Mouse (Mus musculus) heart, adult 11 months (tissue): ENCODE measurements around the gene Chit1.

Source experiments
- DNase-seq: peaks from one replicate; pipeline ENCODE4 v3.0.0; 2022

The Chit1 gene

GRCm38 (mm10) chr1:134191192-134191591 is 80.2 kb downstream of the Chit1 start:
- DNase-seq: no peak

- no peak for DNase-seq
Observed at GRCm38 (mm10) chr1:134192024-134192423, 81.0 kb downstream of the Chit1 start.

DNA sequence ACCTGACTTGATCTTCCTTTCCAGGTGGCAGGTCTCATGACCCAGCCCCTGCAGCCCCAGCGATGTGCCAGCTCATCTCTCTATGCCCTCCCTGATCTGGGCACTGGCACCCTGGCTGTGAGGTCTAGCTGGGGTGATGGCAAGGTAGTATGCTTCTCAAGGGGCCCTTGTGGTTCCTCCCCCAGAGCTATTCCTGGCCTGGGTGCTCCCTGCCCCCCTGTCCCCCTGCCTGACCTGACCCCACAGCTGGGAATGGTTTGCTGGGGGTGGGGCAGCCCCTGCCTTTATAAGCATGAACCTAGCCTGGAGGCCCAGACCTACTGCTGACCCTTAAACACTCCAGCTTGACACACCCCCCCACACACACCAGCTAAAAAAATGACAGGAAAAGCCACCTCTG is 82.1 kb downstream of the Chit1 start, which contains the start of gene Mybph:
Gene Mybph (plus strand): TSS at position 323 of the 400 bp plus-strand sequence.
- no peak for DNase-seq

DNA sequence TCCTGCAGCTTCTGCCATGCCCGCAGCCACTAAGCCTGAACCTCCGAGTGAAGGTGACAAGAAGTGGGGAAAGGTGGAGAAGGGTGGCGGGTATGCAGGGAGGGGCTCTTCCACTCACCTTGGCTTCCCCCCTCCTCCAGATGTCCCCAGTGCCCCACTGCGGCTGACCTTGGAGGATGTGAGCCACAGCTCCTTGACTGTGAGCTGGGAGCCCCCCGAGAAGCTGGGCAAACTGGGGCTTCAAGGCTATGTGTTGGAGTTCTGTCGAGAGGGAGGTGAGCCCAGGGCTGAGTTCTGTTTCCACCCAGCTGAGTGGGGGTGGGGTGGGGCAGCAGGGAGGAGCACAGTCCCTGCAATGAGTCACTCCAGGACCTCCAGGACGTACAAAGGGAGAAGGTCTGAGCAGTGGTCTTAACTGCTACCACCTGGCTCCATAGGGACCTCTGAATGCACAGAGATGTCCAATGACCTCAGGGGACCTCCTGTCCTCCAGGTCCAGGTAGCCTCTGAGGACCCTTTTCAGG is 82.7 kb downstream of the Chit1 start:
- peak; percentile 90 for DNase-seq

DNA sequence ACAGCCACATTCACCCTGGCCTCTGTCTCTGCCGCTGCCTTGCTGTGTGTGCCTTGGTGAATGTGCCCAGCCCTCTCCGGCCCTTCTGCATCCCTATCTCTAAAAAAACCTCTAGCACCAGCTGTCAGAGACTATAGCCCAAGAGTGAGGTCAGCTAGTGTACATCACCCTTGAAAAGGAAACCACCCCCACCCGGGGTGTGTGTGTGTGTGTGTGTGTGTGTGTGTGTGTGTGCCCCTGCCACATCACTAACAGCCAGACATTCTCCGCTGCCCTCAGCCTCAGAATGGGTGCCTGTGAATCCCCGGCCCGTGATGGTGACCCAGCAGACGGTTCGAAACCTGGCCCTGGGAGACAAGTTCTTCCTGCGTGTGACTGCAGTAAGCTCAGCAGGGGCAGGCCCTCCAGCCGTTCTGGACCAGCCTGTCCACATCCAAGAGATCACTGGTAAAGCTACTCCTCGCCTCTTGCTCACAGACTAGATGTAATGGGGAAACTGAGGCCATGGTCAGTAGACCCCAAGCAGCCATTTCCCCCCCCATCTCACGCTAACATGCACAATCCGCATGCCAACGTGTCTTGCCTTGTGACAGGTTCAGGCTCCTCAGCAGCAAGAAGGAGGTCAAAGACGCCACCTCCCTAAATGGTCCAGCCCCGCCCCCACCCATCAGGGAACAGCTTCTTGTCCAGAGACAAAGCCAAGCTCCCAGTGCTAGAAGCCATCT is 83.4 kb downstream of the Chit1 start:
- DNase-seq: peak; percentile 85

DNA sequence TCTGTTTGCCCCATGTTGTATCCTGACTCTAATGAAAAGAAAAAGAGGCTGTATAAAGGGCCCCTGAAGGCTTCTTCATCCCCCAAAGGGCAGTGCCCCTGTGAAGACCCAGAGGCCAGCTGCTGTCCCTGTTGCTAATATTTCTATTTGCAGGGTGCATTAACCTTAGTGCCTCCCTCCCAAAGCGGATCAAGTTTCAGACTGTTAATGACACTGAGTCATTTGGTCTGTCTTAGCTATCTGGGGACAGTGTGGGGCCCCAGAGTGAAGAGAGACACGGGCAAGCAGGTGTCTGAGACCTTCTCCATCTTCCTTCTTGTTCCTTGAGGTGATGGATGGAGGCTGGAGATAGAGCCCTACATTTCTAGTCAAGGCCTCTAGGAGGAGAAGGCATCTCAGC is 84.1 kb downstream of the Chit1 start:
- no peak for DNase-seq

GRCm38 (mm10) chr1:134195571-134195970 is 84.5 kb downstream of the Chit1 start:
- DNase-seq: no peak

DNA sequence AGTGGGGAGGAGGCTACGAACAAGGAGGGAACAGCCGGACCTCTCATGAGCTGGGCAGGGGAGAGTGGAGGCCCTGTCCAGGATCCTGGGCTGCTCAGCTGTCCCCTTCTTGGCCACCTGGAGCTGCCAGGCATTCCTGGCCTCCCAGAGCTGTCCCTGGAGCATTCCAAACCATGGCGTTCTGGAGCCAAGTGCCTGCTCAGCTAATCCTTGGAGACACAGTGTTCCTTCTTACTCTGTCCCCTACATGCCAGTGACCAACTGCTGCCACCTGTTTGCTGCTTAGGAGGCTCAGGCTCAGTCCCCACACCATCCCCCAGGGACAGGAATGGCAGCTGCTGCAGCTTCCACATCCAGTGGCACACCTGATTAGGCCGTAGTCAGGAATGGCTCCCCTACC is 84.9 kb downstream of the Chit1 start:
- DNase-seq: no peak

- DNase-seq: peak; percentile 98
Observed at GRCm38 (mm10) chr1:134196386-134196785, 85.3 kb downstream of the Chit1 start.

DNA sequence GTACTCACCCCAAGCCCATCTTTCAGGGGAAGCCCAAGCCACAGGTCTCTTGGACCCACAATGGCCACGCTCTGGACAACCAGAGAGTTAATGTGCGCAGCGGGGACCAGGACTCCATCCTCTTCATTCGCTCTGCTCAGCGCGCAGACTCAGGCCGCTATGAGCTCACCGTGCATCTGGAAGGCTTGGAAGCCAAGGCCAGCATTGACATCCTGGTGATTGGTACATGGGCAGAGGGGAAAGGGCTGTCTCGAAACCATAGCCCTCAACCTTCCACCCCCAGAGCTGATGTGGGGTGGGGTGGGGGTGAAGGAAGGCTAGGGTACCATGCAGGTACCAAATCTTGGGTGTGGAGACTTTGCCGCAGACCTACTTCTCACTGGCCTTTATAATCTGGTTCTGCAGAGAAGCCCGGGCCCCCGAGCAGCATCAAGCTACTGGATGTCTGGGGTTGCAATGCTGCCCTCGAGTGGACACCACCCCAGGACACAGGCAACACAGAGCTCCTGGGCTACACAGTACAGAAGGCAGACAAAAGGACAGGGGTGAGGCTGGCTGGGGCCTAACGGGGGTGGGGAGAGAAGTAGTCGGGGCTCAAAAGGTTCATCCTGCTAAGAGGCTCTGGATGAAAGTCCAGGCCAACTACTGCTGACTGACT is 86.4 kb downstream of the Chit1 start:
- peak; percentile 86 for DNase-seq

GRCm38 (mm10) chr1:134198197-134198995 is 87.4 kb downstream of the Chit1 start:
- no peak for DNase-seq

DNA sequence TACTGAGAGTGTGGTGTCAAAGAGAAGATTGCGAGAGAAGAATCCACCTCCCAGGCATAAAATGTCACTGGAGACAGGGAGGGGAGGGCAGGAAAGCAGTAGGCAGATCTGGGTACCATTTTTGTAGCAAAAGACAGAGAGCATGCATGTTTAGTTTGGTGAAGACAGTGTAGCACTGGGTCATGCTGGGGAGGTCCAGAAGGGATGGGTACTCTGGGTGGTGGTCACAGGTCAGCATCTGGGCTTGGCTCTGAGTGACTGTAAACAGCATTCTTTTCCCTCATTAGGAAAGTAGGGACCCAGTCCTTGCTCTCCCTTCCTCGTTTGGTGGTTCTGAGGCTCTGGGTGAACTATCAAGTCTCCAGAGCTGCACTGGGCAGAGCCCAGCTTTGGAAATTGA is 89.4 kb downstream of the Chit1 start:
- no peak for DNase-seq
